Mouse (Mus musculus): ENCODE data around the gene Rasgef1b. TPM values are rescaled to one million over a fixed set of nuclear protein-coding genes. Genes with fewer than 3 reads are reported as not detected.
A peak's percentile ranks its signal among the peaks of the same experiment; 100 is the strongest.

Rasgef1b gene
- polyA plus RNA-seq, 1 experiment from 2014 or later, result 124 TPM

GRCm38 (mm10) chr5:99258003-99258500, 470.8 kb downstream of the Rasgef1b start:
- Histone ChIP-seq H3K27ac (no peak overlapping the region), H3K79me2 (ENCODE audit: inconsistent target) (no peaks in the 10 kb centered on the region), H3K36me3 (ENCODE audit: inconsistent target) (no peaks in the 10 kb centered on the region), H3K4me3 (ENCODE audit: inconsistent target) (no peak overlapping the region)
- 95% methylated on average over 4 of the region's 4 CpGs for WGBS (ENCODE audit: missing documents)

GRCm38 (mm10) chr5:99252203-99253135, 476.4 kb downstream of the Rasgef1b start:
- H3K79me2 ChIP-seq (ENCODE audit: inconsistent target), result peaks cover 49% of the 10 kb centered on the region
- peak overlapping the region; percentile 87 for H3K4me3 ChIP-seq (ENCODE audit: inconsistent target)
- under 1% methylated on average over 73 of the region's 78 CpGs for WGBS (ENCODE audit: missing documents)
- H3K27ac ChIP-seq, result peak overlapping the region; percentile 92
- H3K36me3 ChIP-seq (ENCODE audit: inconsistent target), result peaks cover 4% of the 10 kb centered on the region; the same call in 1 of the 2 replicates

- 8% methylated on average over 34 of the region's 34 CpGs for WGBS (ENCODE audit: missing documents)
- H3K4me3 ChIP-seq (ENCODE audit: inconsistent target), result peak overlapping the region; percentile 87
- peaks cover 58% of the 10 kb centered on the region for H3K79me2 ChIP-seq (ENCODE audit: inconsistent target)
- peak overlapping the region; percentile 92 for H3K27ac ChIP-seq
- H3K36me3 ChIP-seq (ENCODE audit: inconsistent target), result peaks cover 5% of the 10 kb centered on the region; the same call in 1 of the 2 replicates
Observed at GRCm38 (mm10) chr5:99251379-99252202, 477.3 kb downstream of the Rasgef1b start.

DNA sequence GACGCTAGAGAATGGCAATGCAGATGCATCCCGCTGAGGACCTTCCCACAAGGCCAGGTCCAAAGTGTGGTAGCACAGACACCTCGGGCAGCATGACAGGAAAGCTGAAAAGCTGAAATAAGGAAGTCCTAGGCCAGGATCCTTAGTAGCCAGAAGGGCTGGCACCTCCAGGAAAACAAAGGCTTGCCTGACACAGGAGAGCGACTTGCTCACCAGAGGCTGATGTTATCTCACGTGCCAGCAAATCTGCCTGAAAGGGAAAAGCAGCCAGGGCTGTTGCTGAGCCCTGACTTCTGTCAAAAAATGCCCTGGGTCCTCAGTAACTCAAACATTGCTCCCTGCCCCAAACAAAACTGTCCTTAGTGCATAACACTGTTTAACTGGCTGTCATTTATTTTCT, 478.0 kb downstream of the Rasgef1b start:
- H3K36me3 ChIP-seq (ENCODE audit: inconsistent target), result peaks cover 5% of the 10 kb centered on the region; the same call in 1 of the 2 replicates
- peak overlapping the region; percentile 87 for H3K4me3 ChIP-seq (ENCODE audit: inconsistent target)
- peaks cover 66% of the 10 kb centered on the region for H3K79me2 ChIP-seq (ENCODE audit: inconsistent target)
- WGBS (ENCODE audit: missing documents), result 35% methylated on average over 5 of the region's 5 CpGs
- peak overlapping the region; percentile 92 for H3K27ac ChIP-seq

- Histone ChIP-seq H3K27ac (peak overlapping the region; percentile 92), H3K79me2 (ENCODE audit: inconsistent target) (peaks cover 89% of the 10 kb centered on the region), H3K36me3 (ENCODE audit: inconsistent target) (peaks cover 26% of the 10 kb centered on the region; the same call in 1 of the 2 replicates), H3K4me3 (ENCODE audit: inconsistent target) (peak overlapping the region; percentile 87)
- 6% methylated on average over 7 of the region's 7 CpGs for WGBS (ENCODE audit: missing documents)
Observed at GRCm38 (mm10) chr5:99248501-99248900, 480.4 kb downstream of the Rasgef1b start.

- Histone ChIP-seq H3K36me3 (ENCODE audit: inconsistent target) (peaks cover 32% of the 10 kb centered on the region; the same call in 1 of the 2 replicates), H3K4me3 (ENCODE audit: inconsistent target) (no peak overlapping the region), H3K79me2 (ENCODE audit: inconsistent target) (peaks cover 95% of the 10 kb centered on the region), H3K27ac (no peak overlapping the region)
- WGBS (ENCODE audit: missing documents), result 100% methylated on average over 5 of the region's 6 CpGs
Observed at GRCm38 (mm10) chr5:99247915-99248314, 480.9 kb downstream of the Rasgef1b start.

DNA sequence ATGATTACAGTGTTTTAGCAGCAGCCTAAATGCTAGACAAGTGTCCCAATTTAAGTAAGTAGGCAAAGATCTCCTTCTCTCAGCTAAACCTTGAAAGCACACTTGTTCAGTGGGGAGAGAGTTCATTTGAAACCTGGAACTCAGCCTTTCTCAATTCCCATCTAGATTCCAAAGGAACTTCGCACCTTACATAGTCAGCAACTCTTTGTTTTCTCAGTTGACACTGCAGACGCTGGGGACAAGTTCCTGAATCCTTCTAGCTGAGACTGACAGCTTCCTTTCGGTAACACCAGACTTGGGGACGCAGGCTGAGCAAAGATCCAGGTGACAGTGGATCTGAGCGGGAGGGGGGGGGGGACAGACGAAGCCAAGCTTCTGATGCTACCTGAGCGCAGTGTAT, 481.4 kb downstream of the Rasgef1b start:
- Histone ChIP-seq H3K4me3 (ENCODE audit: inconsistent target) (no peak overlapping the region), H3K79me2 (ENCODE audit: inconsistent target) (peaks cover 99% of the 10 kb centered on the region), H3K36me3 (ENCODE audit: inconsistent target) (peaks cover 37% of the 10 kb centered on the region; the same call in 1 of the 2 replicates), H3K27ac (no peak overlapping the region)
- 86% methylated on average over 6 of the region's 7 CpGs for WGBS (ENCODE audit: missing documents)

- peaks cover 42% of the 10 kb centered on the region for H3K36me3 ChIP-seq (ENCODE audit: inconsistent target)
- no peak overlapping the region for H3K4me3 ChIP-seq (ENCODE audit: inconsistent target)
- 92% methylated on average over 6 of the region's 6 CpGs for WGBS (ENCODE audit: missing documents)
- peaks cover 100% of the 10 kb centered on the region for H3K79me2 ChIP-seq (ENCODE audit: inconsistent target)
- no peak overlapping the region for H3K27ac ChIP-seq
Observed at GRCm38 (mm10) chr5:99246972-99247371, 481.9 kb downstream of the Rasgef1b start.

DNA sequence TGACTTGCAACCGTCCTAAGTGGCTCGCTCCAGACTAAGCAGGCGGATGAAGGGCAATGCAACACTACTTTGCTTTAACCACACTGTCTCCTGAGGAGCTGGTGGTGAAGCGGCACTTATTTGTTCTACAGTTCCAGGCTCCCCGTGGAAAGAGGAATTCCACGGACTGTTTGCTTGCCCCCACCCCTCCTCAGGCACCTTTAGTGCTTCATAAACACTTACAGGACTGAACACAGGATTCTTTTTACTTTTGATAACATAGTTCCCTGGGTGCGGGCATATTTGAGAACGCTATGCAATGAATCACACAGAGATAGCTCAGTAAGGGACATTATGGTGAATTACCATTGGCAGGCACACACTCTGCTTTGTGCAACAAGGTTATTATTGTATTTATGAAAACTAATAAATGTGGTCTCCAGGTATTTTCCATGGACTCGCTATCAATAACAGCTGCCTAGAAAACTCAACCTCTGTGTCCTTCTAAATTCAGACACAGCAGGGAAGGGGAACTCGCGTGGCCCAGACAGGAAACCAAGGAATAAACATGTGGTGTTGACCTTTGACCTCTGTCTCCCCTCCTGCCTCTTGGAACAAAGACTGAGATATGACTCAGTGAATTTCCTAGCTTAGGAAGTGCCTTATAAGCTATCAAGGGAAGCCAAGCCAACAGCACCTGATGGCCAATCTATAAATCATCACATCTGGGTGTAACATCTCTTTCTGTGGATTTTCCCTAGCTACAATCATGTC, 486.7 kb downstream of the Rasgef1b start:
- 86% methylated on average over 11 of the region's 11 CpGs for WGBS (ENCODE audit: missing documents)
- Histone ChIP-seq H3K27ac (no peak overlapping the region), H3K4me3 (ENCODE audit: inconsistent target) (no peak overlapping the region), H3K79me2 (ENCODE audit: inconsistent target) (peaks cover 100% of the 10 kb centered on the region), H3K36me3 (ENCODE audit: inconsistent target) (peaks cover 84% of the 10 kb centered on the region)

GRCm38 (mm10) chr5:99240501-99240900, 488.4 kb downstream of the Rasgef1b start:
- no peak overlapping the region for H3K27ac ChIP-seq
- no peak overlapping the region for H3K4me3 ChIP-seq (ENCODE audit: inconsistent target)
- H3K79me2 ChIP-seq (ENCODE audit: inconsistent target), result peaks cover 100% of the 10 kb centered on the region
- WGBS (ENCODE audit: missing documents), result 100% methylated on average over 4 of the region's 6 CpGs
- peaks cover 97% of the 10 kb centered on the region for H3K36me3 ChIP-seq (ENCODE audit: inconsistent target)

GRCm38 (mm10) chr5:99239677-99240076, 489.2 kb downstream of the Rasgef1b start:
- Histone ChIP-seq H3K4me3 (ENCODE audit: inconsistent target) (no peak overlapping the region), H3K79me2 (ENCODE audit: inconsistent target) (peaks cover 99% of the 10 kb centered on the region), H3K27ac (no peak overlapping the region), H3K36me3 (ENCODE audit: inconsistent target) (peaks cover 97% of the 10 kb centered on the region)
- WGBS (ENCODE audit: missing documents), result 97% methylated on average over 9 of the region's 9 CpGs

GRCm38 (mm10) chr5:99238150-99238549, 490.7 kb downstream of the Rasgef1b start:
- peaks cover 99% of the 10 kb centered on the region for H3K79me2 ChIP-seq (ENCODE audit: inconsistent target)
- no peak overlapping the region for H3K27ac ChIP-seq
- WGBS (ENCODE audit: missing documents), result 91% methylated on average over 4 of the region's 4 CpGs
- H3K4me3 ChIP-seq (ENCODE audit: inconsistent target), result no peak overlapping the region
- peaks cover 98% of the 10 kb centered on the region for H3K36me3 ChIP-seq (ENCODE audit: inconsistent target)

DNA sequence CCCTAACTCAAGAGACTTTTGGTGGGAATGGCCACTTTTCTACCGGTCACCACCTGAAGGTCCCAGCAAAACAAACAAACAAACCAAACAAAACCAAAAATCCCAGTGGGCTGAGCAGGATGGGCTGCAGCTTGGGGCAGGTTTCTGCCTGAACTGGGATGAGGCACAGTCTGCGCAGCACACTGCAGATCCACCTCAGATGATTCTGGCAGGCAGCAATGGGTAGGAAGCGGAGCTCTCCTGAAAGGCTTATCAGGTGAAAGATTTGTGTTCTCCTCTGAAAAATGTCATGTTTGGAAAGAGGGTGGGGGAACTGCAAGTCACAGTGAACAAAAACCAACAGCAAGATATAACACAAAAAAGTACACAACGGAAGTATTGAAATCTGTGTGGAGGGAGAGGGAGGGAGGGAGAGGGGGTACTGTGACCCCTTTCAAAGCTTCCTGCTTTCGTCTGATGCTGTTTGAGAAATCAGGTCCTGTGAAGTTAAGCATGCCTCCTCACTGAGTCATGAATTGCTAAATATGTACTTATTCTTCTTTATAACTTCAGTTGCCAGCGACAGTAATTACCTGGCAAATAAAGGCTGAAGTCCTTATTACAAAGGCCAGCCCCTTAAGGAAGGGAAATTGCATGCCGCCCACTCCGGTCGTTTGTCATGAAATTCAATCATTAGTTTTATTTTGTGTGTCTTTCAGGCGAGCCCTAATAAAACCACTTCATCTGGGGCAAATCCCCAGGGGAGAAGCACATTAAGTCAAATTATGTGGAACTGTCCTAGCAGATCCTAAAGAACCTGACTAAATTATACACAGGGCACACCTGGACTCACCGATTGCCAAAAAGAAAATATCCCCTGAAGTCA, 491.7 kb downstream of the Rasgef1b start:
- WGBS (ENCODE audit: missing documents), result 94% methylated on average over 11 of the region's 11 CpGs
- no peak overlapping the region for H3K27ac ChIP-seq

More for the DNA sequence above, 491.7 kb downstream of the Rasgef1b start:
- H3K79me2 ChIP-seq (ENCODE audit: inconsistent target), result peaks cover 99% of the 10 kb centered on the region
- H3K4me3 ChIP-seq (ENCODE audit: inconsistent target), result no peak overlapping the region
- H3K36me3 ChIP-seq (ENCODE audit: inconsistent target), result peaks cover 98% of the 10 kb centered on the region

Data from macrophage (primary cell).